Mouse (Mus musculus) limb, embryonic 13.5 days (tissue): Measurements from ENCODE around the gene Duxbl3. TPM values are rescaled to one million over a fixed set of nuclear protein-coding genes. Genes with fewer than 3 reads are reported as not detected.

Experiments
- ATAC-seq: fragments of 200-750 bp; cut with Nextera tagmentation; 2 replicates; pipeline ENCODE4 v1.8.0; 2017; ENCODE audit warnings: low read depth, moderate number of reproducible peaks, moderate TSS enrichment; ENCODE audit not compliant: low FRiP score
- H3K27ac ChIP-seq: fragments of 300-500 bp; sonication (generic); 2 replicates; pipeline ENCODE4 v1.5.1; 2015; ENCODE audit warnings: inconsistent platforms, mild to moderate bottlenecking, moderate library complexity
- H3K27me3 ChIP-seq: fragments of 300-500 bp; sonication (generic); 2 replicates; pipeline ENCODE4 v1.6.1; 2015; ENCODE audit warnings: mild to moderate bottlenecking, inconsistent platforms
- H3K36me3 ChIP-seq: fragments of 300-500 bp; sonication (generic); 2 replicates; pipeline ENCODE4 v1.6.1; 2015; ENCODE audit warnings: inconsistent platforms, mild to moderate bottlenecking, moderate library complexity
- H3K4me1 ChIP-seq: fragments of 300-500 bp; sonication (generic); 2 replicates; pipeline ENCODE4 v1.6.1; 2015; ENCODE audit warnings: inconsistent platforms
- H3K4me2 ChIP-seq: fragments of 300-500 bp; sonication (generic); replicated peaks from 2 replicates; pipeline ENCODE4 v1.6.1; 2015; ENCODE audit warnings: inconsistent platforms, mild to moderate bottlenecking, moderate library complexity
- H3K4me3 ChIP-seq: fragments of 300-500 bp; sonication (generic); 2 replicates; pipeline ENCODE4 v1.5.1; 2015; ENCODE audit warnings: moderate library complexity, mild to moderate bottlenecking, inconsistent platforms
- H3K9ac ChIP-seq: fragments of 300-500 bp; sonication (generic); 2 replicates; pipeline ENCODE4 v1.6.1; 2015; ENCODE audit warnings: mild to moderate bottlenecking, inconsistent platforms
- H3K9me3 ChIP-seq: fragments of 300-500 bp; sonication (generic); 2 replicates; pipeline ENCODE4 v1.6.1; 2016; ENCODE audit warnings: inconsistent platforms
- WGBS: fragments of 180-500 bp; shearing (Covaris S2); methylation state at CpG from one replicate; pipeline ENCODE4 v1.1.7; 2015; 5-methylcytosine and 5-hydroxymethylcytosine counted together
- polyA plus RNA-seq: library from polyadenylated mRNA; unstranded; fragments of >200 nt; fragmentation: Nextera tagmentation; extraction: Ambion mirVana; gene quantifications from 2 replicates; pipeline ENCODE4 v1.2.1, GENCODE M21; 2015

Duxbl3 gene
- polyA plus RNA-seq, 1 experiment from 2014 or later: 0.64 TPM

DNA sequence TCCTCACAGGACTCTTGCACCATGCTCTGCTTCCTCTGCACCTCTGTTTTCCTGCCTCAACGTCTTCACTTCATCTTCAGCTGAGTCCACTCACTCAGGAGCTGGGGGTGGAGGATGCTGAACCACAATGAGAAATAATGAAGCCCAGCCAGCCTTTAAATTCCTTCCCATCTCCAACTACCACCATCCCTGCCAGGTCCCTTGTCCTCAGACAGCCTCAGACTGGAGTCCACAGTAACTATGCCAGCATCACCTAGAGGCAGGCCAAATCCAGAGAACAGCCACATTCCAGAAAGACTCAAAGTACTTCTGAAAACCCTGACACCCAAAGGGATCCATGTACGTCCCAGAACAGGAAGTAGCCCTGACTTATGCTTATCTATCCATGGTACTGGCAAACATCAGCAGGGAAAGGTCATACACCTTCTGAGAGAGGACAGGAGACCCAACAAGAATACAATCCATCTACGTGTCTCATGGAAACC is 58.5 kb downstream of the Duxbl3 start:
- Histone ChIP-seq H3K4me3 (no peak overlapping the region), H3K4me2 (no peak overlapping the region), H3K4me1 (no peaks in the 10 kb centered on the region), H3K27ac (no peak overlapping the region), H3K9me3 (no peaks in the 10 kb centered on the region; the same call in 1 of the 2 replicates), H3K27me3 (no peaks in the 10 kb centered on the region), H3K36me3 (no peaks in the 10 kb centered on the region), H3K9ac (no peak overlapping the region)
- WGBS: 73% methylated on average over 3 of the region's 3 CpGs
- ATAC-seq: no peak

Other genes starting within 250 kb of the Duxbl3 start
- 14.8 and 15.4 TPM in 2 replicates for gene Gm9780, start 215.3 kb upstream of the Duxbl3 start, polyA plus RNA-seq
- gene Tmem254c, start 190.6 kb upstream of the Duxbl3 start, polyA plus RNA-seq: 27.6 and 30.3 TPM in 2 replicates
- not detected in 2 replicates for gene Cphx2, start 176.4 kb upstream of the Duxbl3 start, polyA plus RNA-seq
- not detected in 2 replicates for gene Cphx3, start 175.7 kb upstream of the Duxbl3 start, polyA plus RNA-seq
- 2.1 TPM in 1 of 2 replicates, not detected in the other for gene Duxbl2, start 139.6 kb upstream of the Duxbl3 start, polyA plus RNA-seq
- 11.4 and 11.5 TPM in 2 replicates for gene Plac9b, start 75.5 kb upstream of the Duxbl3 start, polyA plus RNA-seq
- gene Tmem254b, start 50.9 kb upstream of the Duxbl3 start, polyA plus RNA-seq: 30.1 and 31.2 TPM in 2 replicates